Mouse (Mus musculus) myocyte (in vitro differentiated cells): Measurements from ENCODE around the gene Olfr1151.

Source experiments
- E2F4 ChIP-seq: IDR thresholded peaks from one replicate; pipeline ENCODE4 v1.6.1; 2011; ENCODE audit warnings: mild to moderate bottlenecking, control low read depth, moderate library complexity; ENCODE audit not compliant: insufficient read depth
- MAX ChIP-seq: IDR thresholded peaks from one replicate; pipeline ENCODE4 v1.6.1; 2011; ENCODE audit warnings: low read depth, mild to moderate bottlenecking, control low read depth
- MYOD1 ChIP-seq, 3 experiments: IDR thresholded peaks; one replicate each; pipeline ENCODE4 v1.6.1; 2011; ENCODE audit warnings: control low read depth in 2 of 3, low read depth in 2 of 3, mild to moderate bottlenecking in 2 of 3, moderate library complexity in 1 of 3; ENCODE audit not compliant: insufficient read length in 2 of 3, control insufficient read depth in 1 of 3
- MYOG ChIP-seq, 3 experiments: IDR thresholded peaks; one replicate each; pipeline ENCODE4 v1.6.1; 2011; ENCODE audit warnings: control low read depth in 2 of 3, low read depth in 2 of 3, mild to moderate bottlenecking in 2 of 3; ENCODE audit not compliant: insufficient read length in 2 of 3, control insufficient read depth in 1 of 3, insufficient read depth in 1 of 3
- POLR2A ChIP-seq: IDR thresholded peaks from one replicate; pipeline ENCODE4 v1.6.1; 2011; ENCODE audit warnings: low read depth, mild to moderate bottlenecking, control low read depth, moderate library complexity; ENCODE audit not compliant: insufficient read length
- POLR2AphosphoS2 ChIP-seq: IDR thresholded peaks from one replicate; pipeline ENCODE4 v1.6.1; 2011; ENCODE audit warnings: low read depth, control low read depth; ENCODE audit not compliant: insufficient read length
- REST ChIP-seq: IDR thresholded peaks from one replicate; pipeline ENCODE4 v1.6.1; 2011; ENCODE audit warnings: mild to moderate bottlenecking, control low read depth, moderate library complexity; ENCODE audit not compliant: insufficient read depth, insufficient read length
- SRF ChIP-seq: IDR thresholded peaks from one replicate; pipeline ENCODE4 v1.6.1; 2011; ENCODE audit warnings: low read depth; ENCODE audit not compliant: control insufficient read depth, insufficient read length
- TCF3 ChIP-seq: IDR thresholded peaks from one replicate; pipeline ENCODE4 v1.6.1; 2011; ENCODE audit warnings: low read depth, control low read depth; ENCODE audit not compliant: insufficient read length
- USF1 ChIP-seq: IDR thresholded peaks from one replicate; pipeline ENCODE4 v1.6.1; 2011; ENCODE audit warnings: low read depth, mild to moderate bottlenecking, control low read depth, moderate library complexity

DNA sequence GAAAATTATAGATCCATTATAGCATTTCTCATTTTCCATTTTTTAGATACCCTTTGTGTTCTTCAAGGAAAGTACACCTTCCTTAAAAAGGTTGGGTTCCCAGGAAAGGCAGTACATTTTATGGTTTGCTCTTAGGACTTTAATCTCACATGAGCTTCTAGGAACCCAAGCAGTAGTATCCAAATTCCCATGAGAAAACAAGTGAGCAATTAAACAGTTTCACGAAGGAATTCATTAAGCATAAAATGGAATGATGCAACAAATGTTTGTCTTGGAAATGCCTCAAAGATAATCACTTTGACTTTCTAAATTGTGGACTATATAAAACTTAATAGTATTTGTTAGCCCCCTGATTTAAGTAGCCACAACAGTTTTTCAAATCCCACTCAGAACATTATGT is 49.4 kb downstream of the Olfr1151 start, which contains the start of gene Olfr1154:
- TF ChIP-seq POLR2A: no peak
- TF ChIP-seq USF1: no peak
- TF ChIP-seq MYOD1 (IDR thresholded peaks at IDR 0.05; ENCODE audit: control insufficient read depth in 1 of 3, insufficient read length in 2 of 3, low read depth in 2 of 3): no peak
- no peak for TF ChIP-seq TCF3
- TF ChIP-seq E2F4: no peak
- TF ChIP-seq MYOG (IDR thresholded peaks at IDR 0.05; ENCODE audit: control insufficient read depth in 1 of 3, insufficient read depth in 1 of 3, insufficient read length in 2 of 3, low read depth in 2 of 3): no peak
- no peak for TF ChIP-seq MAX
- TF ChIP-seq POLR2AphosphoS2: no peak
- no peak for TF ChIP-seq SRF
- no peak for TF ChIP-seq REST
